Mouse (Mus musculus) limb, embryonic 14.5 days (tissue): ENCODE measurements at regions not wholly inside any gene's neighbourhood (a gene's known extent, or its start where the extent isn't known, plus 50 kb on each side); places are given as distances from the start of the nearest gene placed in this dataset.

Source experiments
- ATAC-seq: fragments of 200-750 bp; cut with Nextera tagmentation; 2 replicates; pipeline ENCODE4 v1.8.0; 2017; ENCODE audit warnings: low read depth, moderate number of reproducible peaks, moderate TSS enrichment; ENCODE audit not compliant: low FRiP score
- DNase-seq: peaks from one replicate; pipeline ENCODE4 v3.0.0-alpha.2; 2015; ENCODE audit warnings: low spot score
- H3K27ac ChIP-seq: fragments of 300-500 bp; sonication (generic); replicated peaks from 2 replicates; pipeline ENCODE4 v1.5.1; 2014; ENCODE audit warnings: low read depth, mild to moderate bottlenecking, low read length, moderate library complexity, mixed read lengths
- H3K27me3 ChIP-seq: fragments of 300-500 bp; sonication (generic); 2 replicates; pipeline ENCODE4 v1.6.1; 2014; ENCODE audit warnings: low read length, mixed read lengths; ENCODE audit not compliant: control insufficient read depth, insufficient read depth
- H3K36me3 ChIP-seq: fragments of 300-500 bp; sonication (generic); 2 replicates; pipeline ENCODE4 v1.6.1; 2014; ENCODE audit warnings: mild to moderate bottlenecking, low read length, moderate library complexity, mixed read lengths; ENCODE audit not compliant: control insufficient read depth, insufficient read depth
- H3K4me1 ChIP-seq: fragments of 300-500 bp; sonication (generic); 2 replicates; pipeline ENCODE4 v1.6.1; 2014; ENCODE audit warnings: antibody characterized with exemption, low read length, mixed read lengths; ENCODE audit not compliant: control insufficient read depth, insufficient read depth
- H3K4me2 ChIP-seq: fragments of 300-500 bp; sonication (generic); replicated peaks from 2 replicates; pipeline ENCODE4 v1.6.1; 2014; ENCODE audit warnings: low read depth, mild to moderate bottlenecking, low read length, moderate library complexity; ENCODE audit not compliant: severe bottlenecking
- H3K4me3 ChIP-seq: fragments of 300-500 bp; sonication (generic); replicated peaks from 2 replicates; pipeline ENCODE4 v1.5.1; 2014; ENCODE audit warnings: low read length
- H3K9ac ChIP-seq: fragments of 300-500 bp; sonication (generic); 2 replicates; pipeline ENCODE4 v1.6.1; 2014; ENCODE audit warnings: mild to moderate bottlenecking, low read depth, low read length, moderate library complexity; ENCODE audit not compliant: severe bottlenecking
- H3K9me3 ChIP-seq: fragments of 300-500 bp; sonication (generic); 2 replicates; pipeline ENCODE4 v1.6.1; 2016; ENCODE audit warnings: low read length; ENCODE audit not compliant: control insufficient read depth
- POLR2A ChIP-seq: fragments of 200-500 bp; IDR thresholded peaks from 2 replicates; pipeline ENCODE4 v1.8.0; 2012; ENCODE audit warnings: inconsistent platforms, mild to moderate bottlenecking, moderate library complexity, borderline replicate concordance; ENCODE audit not compliant: insufficient read depth, insufficient read length; ENCODE audit errors: extremely low read depth
- WGBS: fragments of 180-500 bp; shearing (Covaris S2); extraction: QIAGEN DNeasy Blood & Tissue Kit; methylation state at CpG from one replicate; pipeline ENCODE4 v1.1.7; 2014; 5-methylcytosine and 5-hydroxymethylcytosine counted together

DNA sequence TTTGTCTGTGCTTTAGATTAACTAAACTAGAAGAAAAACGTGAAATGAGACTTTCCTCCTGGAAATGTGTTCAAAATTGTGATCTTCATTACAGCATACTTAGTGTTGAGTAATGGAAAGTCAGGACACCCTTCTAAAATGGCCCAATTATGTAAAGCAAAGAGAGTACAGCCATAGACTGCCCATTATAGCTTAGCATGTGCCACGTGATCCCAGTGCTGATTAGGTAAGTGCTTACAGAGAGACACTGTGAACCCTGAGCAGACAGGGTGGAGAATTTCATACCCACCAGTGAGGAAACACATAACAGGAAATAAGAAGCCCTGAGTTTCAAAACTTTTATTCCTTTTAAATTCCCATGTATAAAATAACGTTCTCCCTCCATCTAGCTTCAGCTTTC, 587.3 kb upstream of the Nrsn1 start:
- Histone ChIP-seq H3K9ac (no peak overlapping the region), H3K27me3 (no peaks in the 10 kb centered on the region), H3K27ac (no peak overlapping the region), H3K4me1 (peaks cover 3% of the 10 kb centered on the region; the same call in 1 of the 2 replicates), H3K4me3 (no peak overlapping the region), H3K4me2 (no peak overlapping the region), H3K36me3 (no peaks in the 10 kb centered on the region), H3K9me3 (no peaks in the 10 kb centered on the region)
- TF ChIP-seq POLR2A = no peak
- 41% methylated on average over 3 of the region's 3 CpGs for WGBS
- no peak; the same call in 1 of the 2 replicates for ATAC-seq
- DNase-seq = no peak

DNA sequence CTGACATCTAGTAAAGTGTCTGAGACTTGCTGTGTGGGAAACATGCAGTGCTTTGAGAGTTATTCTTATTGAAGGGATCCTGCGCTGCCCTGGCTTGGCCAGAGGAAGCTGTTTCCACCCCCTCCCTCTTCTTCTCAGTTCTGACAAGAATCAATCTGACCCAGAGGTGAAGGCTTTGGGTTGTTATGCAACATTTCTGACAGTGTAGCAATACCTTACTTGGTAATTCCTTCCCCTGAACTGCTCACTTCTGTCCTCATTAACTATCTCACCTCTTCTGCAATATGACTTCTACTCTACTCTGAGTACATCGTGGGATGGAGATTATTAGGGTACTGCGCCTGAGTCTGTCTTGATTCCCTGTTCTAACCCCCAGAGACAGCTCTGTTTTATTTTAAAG, 586.8 kb upstream of the Nrsn1 start:
- Histone ChIP-seq H3K9me3 (no peaks in the 10 kb centered on the region), H3K27ac (no peak overlapping the region), H3K4me1 (peaks cover 3% of the 10 kb centered on the region; the same call in 1 of the 2 replicates), H3K4me3 (no peak overlapping the region), H3K4me2 (no peak overlapping the region), H3K27me3 (no peaks in the 10 kb centered on the region), H3K36me3 (no peaks in the 10 kb centered on the region), H3K9ac (no peak overlapping the region)
- no peak for TF ChIP-seq POLR2A
- no peak for ATAC-seq
- no peak for DNase-seq
- WGBS = 68% methylated on average over 3 of the region's 3 CpGs

DNA sequence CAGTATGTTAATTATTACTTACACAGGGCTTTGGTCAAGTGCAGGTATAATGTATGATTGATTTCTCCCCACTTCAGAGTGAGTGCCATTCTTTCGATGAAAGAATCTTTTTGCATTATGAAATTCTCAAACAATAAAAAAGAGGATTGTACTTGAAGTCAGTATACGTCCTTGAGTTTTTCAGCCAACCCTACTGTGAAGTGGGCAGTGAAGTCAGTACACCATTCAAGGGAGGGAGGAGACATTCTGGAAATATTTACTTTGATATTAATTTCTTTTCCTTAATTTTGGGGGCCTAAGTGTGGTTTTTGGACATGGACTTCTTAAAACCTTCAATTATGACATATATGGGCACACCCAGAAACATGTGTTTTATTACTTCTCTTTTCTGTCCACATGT, 586.2 kb upstream of the Nrsn1 start:
- DNase-seq (no peak), ATAC-seq (no peak)
- Histone ChIP-seq H3K36me3 (no peaks in the 10 kb centered on the region), H3K4me3 (no peak overlapping the region), H3K9me3 (no peaks in the 10 kb centered on the region), H3K9ac (no peak overlapping the region), H3K27me3 (no peaks in the 10 kb centered on the region), H3K4me1 (peaks cover 3% of the 10 kb centered on the region; the same call in 1 of the 2 replicates), H3K4me2 (no peak overlapping the region), H3K27ac (no peak overlapping the region)
- TF ChIP-seq POLR2A = no peak
- WGBS = 85% methylated on average over 2 of the region's 2 CpGs

DNA sequence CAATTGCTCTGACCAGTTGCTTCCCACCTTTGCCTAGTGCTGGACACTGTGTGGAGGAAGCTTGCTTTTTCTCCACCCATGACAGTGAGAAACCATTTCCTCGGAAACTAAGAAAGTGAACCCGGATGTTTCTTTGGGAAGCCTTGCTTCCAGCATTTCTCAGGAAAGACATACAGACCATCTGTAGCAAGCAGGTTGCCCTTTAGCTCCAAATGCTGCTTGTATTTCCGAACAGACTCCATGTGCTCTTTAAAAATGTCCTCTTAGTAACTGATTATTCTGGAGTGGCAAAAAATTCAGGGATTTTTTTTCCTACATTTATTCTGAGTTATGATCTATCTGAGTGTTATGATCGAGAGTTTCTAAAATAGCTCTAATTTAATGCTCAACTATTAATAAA, 577.9 kb upstream of the Nrsn1 start:
- H3K4me1 ChIP-seq = no peaks in the 10 kb centered on the region
- H3K4me3 ChIP-seq = no peak overlapping the region
- no peak overlapping the region for H3K27ac ChIP-seq
- no peak for ATAC-seq
- no peak overlapping the region for H3K9ac ChIP-seq
- DNase-seq = no peak
- H3K4me2 ChIP-seq = no peak overlapping the region
- no peaks in the 10 kb centered on the region for H3K27me3 ChIP-seq
- no peaks in the 10 kb centered on the region for H3K36me3 ChIP-seq
- no peak for TF ChIP-seq POLR2A
- no peaks in the 10 kb centered on the region for H3K9me3 ChIP-seq
- WGBS = 57% methylated on average over 4 of the region's 4 CpGs

DNA sequence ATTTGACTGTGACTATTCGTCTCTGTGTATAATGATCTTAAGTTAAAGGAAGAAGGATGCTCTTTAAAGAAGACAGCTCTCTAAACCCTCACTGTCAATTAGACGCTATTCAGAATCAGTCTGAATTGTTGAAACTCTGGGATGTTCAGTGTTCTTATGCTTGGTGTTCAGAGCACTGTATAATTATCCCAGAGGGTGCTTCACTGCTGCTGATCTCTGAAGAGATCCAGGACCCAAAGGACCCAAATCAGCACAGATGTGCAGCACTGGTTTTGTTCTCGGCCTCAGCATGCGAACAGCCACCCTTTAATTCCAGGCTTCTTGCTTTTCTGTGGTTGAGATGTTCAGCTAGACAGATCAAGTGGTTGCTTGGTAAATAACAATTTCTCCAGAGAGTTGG, 567.9 kb upstream of the Nrsn1 start:
- H3K4me1 ChIP-seq = no peaks in the 10 kb centered on the region
- H3K36me3 ChIP-seq = no peaks in the 10 kb centered on the region
- TF ChIP-seq POLR2A = no peak
- WGBS = 87% methylated on average over 4 of the region's 4 CpGs
- ATAC-seq (no peak), DNase-seq (no peak)
- no peak overlapping the region for H3K4me2 ChIP-seq
- H3K9me3 ChIP-seq = no peaks in the 10 kb centered on the region
- H3K9ac ChIP-seq = no peak overlapping the region
- H3K27me3 ChIP-seq = no peaks in the 10 kb centered on the region
- no peak overlapping the region for H3K27ac ChIP-seq
- no peak overlapping the region for H3K4me3 ChIP-seq

DNA sequence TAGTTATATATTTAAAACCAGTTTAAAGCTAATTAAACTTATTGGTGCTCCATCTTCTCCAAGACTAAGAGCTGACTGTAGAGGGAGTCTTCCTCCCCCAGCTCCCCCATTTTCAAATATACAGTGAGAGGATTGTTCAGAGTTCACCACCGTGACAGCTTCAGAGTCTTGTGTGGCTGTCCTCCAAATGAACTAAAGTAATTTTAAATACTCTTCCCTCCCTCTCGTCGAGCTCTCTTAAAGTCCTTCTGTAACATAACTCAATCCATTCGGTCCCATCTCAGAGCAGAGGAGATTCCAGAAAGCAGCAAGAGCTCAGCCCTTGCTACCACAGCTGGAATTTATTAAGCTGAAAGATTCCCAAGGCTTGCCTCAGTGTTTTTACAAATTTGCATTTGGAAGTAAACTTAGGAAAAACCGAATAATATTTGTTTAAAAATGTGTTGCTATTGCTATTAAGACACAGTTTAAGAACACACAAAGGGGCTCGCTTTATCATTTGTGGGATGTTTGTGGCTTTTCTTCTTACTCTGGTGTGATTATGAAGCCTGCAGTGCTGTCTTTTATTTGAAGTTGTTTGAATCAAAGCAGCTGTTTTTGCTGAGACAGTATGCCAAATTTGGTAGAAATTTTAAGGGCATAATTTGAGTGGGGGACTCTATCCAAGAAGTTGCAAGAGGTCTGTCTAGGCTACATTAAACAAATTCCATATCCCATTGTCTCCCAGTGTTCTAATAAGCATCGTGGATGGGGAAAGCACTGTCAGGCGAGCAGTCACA, 559.0 kb upstream of the Nrsn1 start:
- WGBS = 24% methylated on average over 8 of the region's 8 CpGs
- peak overlapping the region; percentile 69 for H3K27ac ChIP-seq
- H3K4me1 ChIP-seq = peaks cover 20% of the 10 kb centered on the region
- H3K36me3 ChIP-seq = no peaks in the 10 kb centered on the region
- TF ChIP-seq POLR2A = no peak
- no peak overlapping the region for H3K4me3 ChIP-seq
- ATAC-seq (peak; percentile 78), DNase-seq (peak; percentile 80)
- no peaks in the 10 kb centered on the region for H3K9me3 ChIP-seq
- no peaks in the 10 kb centered on the region for H3K27me3 ChIP-seq
- no peak overlapping the region for H3K9ac ChIP-seq
- peak overlapping the region; percentile 5; the same call in 1 of the 2 replicates for H3K4me2 ChIP-seq
